Mouse (Mus musculus) embryonic fibroblast, embryonic 13.5 days (primary cell): ENCODE results near the gene Rnf115.

Source experiments
- CTCF ChIP-seq: IDR thresholded peaks from 2 replicates; pipeline ENCODE4 v1.5.1; 2011; ENCODE audit warnings: mild to moderate bottlenecking, control low read depth, low read length, moderate library complexity, borderline replicate concordance; ENCODE audit not compliant: insufficient read depth
- POLR2A ChIP-seq: IDR thresholded peaks from 2 replicates; pipeline ENCODE4 v1.6.1; 2011; ENCODE audit warnings: low read depth, mild to moderate bottlenecking, control low read depth, low read length, moderate library complexity

GRCm38 (mm10) chr3:96828308-96828864 lies 100.9 kb downstream of the Rnf115 start:
- TF ChIP-seq CTCF (no peak), POLR2A (no peak)
